Comparison of ENCODE assay signal across 8 mouse cellular contexts in the genomic region with DNA sequence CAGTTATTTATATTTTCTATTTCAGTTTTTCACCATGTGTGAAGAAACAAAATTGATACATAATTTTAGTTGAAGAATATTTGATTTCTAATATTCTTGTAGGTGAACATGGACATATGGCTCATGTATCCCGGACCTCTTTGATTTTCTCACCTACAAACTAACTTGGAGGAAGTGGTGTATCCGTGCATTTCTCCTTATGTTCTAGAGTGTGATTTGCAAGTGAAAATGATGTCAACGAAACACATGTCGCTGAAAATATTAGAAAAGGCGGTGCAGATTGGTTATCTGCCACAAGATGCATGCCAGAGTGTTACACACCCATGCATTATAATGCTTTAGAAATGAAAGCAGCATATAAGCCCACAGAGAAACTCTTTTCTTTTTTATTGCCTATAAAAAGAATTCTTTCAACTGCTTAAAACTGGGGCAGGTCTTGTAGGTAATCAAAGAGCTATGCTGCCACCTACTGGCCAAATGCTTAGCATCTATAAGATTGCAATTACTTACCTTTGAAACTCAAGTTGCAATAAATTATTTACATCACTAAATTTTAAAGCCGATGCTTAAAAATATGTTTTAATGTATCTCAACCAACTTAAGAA.
DNase-seq lines count a peak whose midpoint lies in the region; ATAC-seq and TF ChIP-seq lines count a peak whose summit lies in the region.

No protein-coding gene starts in this region.

- no peak for ATAC-seq in intestine, postnatal 0 days
- ATAC-seq in intestine, embryonic 16.5 days = no peak
- peak; percentile 30; the same call in 1 of the 2 replicates for ATAC-seq in hindbrain, embryonic 15.5 days (ENCODE audit: low FRiP score, low read depth)
- ATAC-seq in neural tube, embryonic 14.5 days (ENCODE audit: low read depth) = peak; percentile 46; the same call in 1 of the 2 replicates
- ATAC-seq in megakaryocyte, adult 5-6 weeks (ENCODE audit: poor library complexity, severe bottlenecking) = no peak

- H3K36me3 ChIP-seq in intestine, postnatal 0 days (ENCODE audit: control insufficient read depth, insufficient read depth) = no peaks in the 10 kb centered on the region
- no peaks in the 10 kb centered on the region for H3K36me3 ChIP-seq in intestine, embryonic 16.5 days (ENCODE audit: control insufficient read depth, insufficient read depth, low read length)
- H3K36me3 ChIP-seq in hindbrain, embryonic 15.5 days = no peaks in the 10 kb centered on the region
- no peaks in the 10 kb centered on the region for H3K36me3 ChIP-seq in neural tube, embryonic 14.5 days (ENCODE audit: control insufficient read depth, insufficient read depth, low read length)

- no peak overlapping the region for H3K9ac ChIP-seq in intestine, postnatal 0 days (ENCODE audit: low read depth, low read length)
- no peak overlapping the region for H3K9ac ChIP-seq in intestine, embryonic 16.5 days (ENCODE audit: low read depth, low read length)
- H3K9ac ChIP-seq in hindbrain, embryonic 15.5 days = no peak overlapping the region
- no peak overlapping the region for H3K9ac ChIP-seq in neural tube, embryonic 14.5 days (replicated peaks; ENCODE audit: low read depth, low read length)

- no peaks in the 10 kb centered on the region for H3K4me1 ChIP-seq in intestine, postnatal 0 days (replicated peaks; ENCODE audit: control insufficient read depth, insufficient read depth, low read length)
- no peaks in the 10 kb centered on the region for H3K4me1 ChIP-seq in intestine, embryonic 16.5 days (ENCODE audit: control insufficient read depth, insufficient read depth, low read length)
- peaks cover 3% of the 10 kb centered on the region; the same call in 1 of the 2 replicates for H3K4me1 ChIP-seq in hindbrain, embryonic 15.5 days (replicated peaks)
- H3K4me1 ChIP-seq in neural tube, embryonic 14.5 days (ENCODE audit: control insufficient read depth, insufficient read depth, low read length) = no peaks in the 10 kb centered on the region

- peak; percentile 25 to 41 for DNase-seq in adrenal gland, adult 18-20 months (ENCODE audit: low spot score in 2 of 2)
- peak; percentile 55 for DNase-seq in embryo, embryonic 9.5 days (ENCODE audit: extremely low spot score)
- DNase-seq in left cerebral cortex, postnatal 36 days (ENCODE audit: low spot score in 2 of 2) = peak; percentile 33 to 63

- peak; percentile 74 for TF ChIP-seq CTCF in intestine, postnatal 0 days (IDR thresholded peaks at IDR 0.05; ENCODE audit: low read depth)

- H3K9me3 ChIP-seq in intestine, postnatal 0 days (ENCODE audit: control insufficient read depth) = no peaks in the 10 kb centered on the region
- H3K9me3 ChIP-seq in intestine, embryonic 16.5 days (ENCODE audit: control insufficient read depth, low read length) = no peaks in the 10 kb centered on the region
- no peaks in the 10 kb centered on the region for H3K9me3 ChIP-seq in hindbrain, embryonic 15.5 days
- H3K9me3 ChIP-seq in neural tube, embryonic 14.5 days (ENCODE audit: control insufficient read depth, low read length) = no peaks in the 10 kb centered on the region

- no peak overlapping the region for H3K27ac ChIP-seq in intestine, postnatal 0 days (ENCODE audit: low read depth, low read length)
- no peak overlapping the region for H3K27ac ChIP-seq in intestine, embryonic 16.5 days (ENCODE audit: low read length)
- peak overlapping the region; percentile 55; the same call in 1 of the 2 replicates for H3K27ac ChIP-seq in hindbrain, embryonic 15.5 days (replicated peaks)
- no peak overlapping the region for H3K27ac ChIP-seq in neural tube, embryonic 14.5 days (ENCODE audit: low read depth, low read length)

- intact Hi-C loops in left cerebral cortex, postnatal 36 days (cut with DNase I) = no loop called here

- H3K27me3 ChIP-seq in intestine, postnatal 0 days (replicated peaks; ENCODE audit: control insufficient read depth, insufficient read depth, low read length) = no peaks in the 10 kb centered on the region
- H3K27me3 ChIP-seq in intestine, embryonic 16.5 days (replicated peaks; ENCODE audit: control insufficient read depth, insufficient read depth, low read length) = no peaks in the 10 kb centered on the region
- no peaks in the 10 kb centered on the region for H3K27me3 ChIP-seq in hindbrain, embryonic 15.5 days
- H3K27me3 ChIP-seq in neural tube, embryonic 14.5 days (ENCODE audit: control insufficient read depth, insufficient read depth, low read length) = no peaks in the 10 kb centered on the region

- H3K4me3 ChIP-seq in intestine, postnatal 0 days (ENCODE audit: low read depth, low read length) = no peak overlapping the region
- H3K4me3 ChIP-seq in intestine, embryonic 16.5 days (ENCODE audit: low read length) = no peak overlapping the region
- no peak overlapping the region for H3K4me3 ChIP-seq in hindbrain, embryonic 15.5 days
- no peak overlapping the region for H3K4me3 ChIP-seq in neural tube, embryonic 14.5 days (ENCODE audit: low read depth, low read length)

- H3K4me2 ChIP-seq in intestine, postnatal 0 days (replicated peaks; ENCODE audit: low read depth) = no peak overlapping the region
- no peak overlapping the region for H3K4me2 ChIP-seq in intestine, embryonic 16.5 days (ENCODE audit: low read depth, low read length)
- H3K4me2 ChIP-seq in hindbrain, embryonic 15.5 days = peak overlapping the region; percentile 37; the same call in 1 of the 2 replicates
- no peak overlapping the region for H3K4me2 ChIP-seq in neural tube, embryonic 14.5 days (ENCODE audit: low read depth, low read length)

- WGBS in intestine, postnatal 0 days = 31% methylated on average over 6 of the region's 6 CpGs
- WGBS in intestine, embryonic 16.5 days = 47% methylated on average over 6 of the region's 6 CpGs
- WGBS in hindbrain, embryonic 15.5 days = 38% methylated on average over 6 of the region's 6 CpGs
- WGBS in neural tube, embryonic 14.5 days = 46% methylated on average over 6 of the region's 6 CpGs

Comparison
In these comparisons a context has a peak if more than half of its experiments do, and no peak if none do; other contexts are left out.
1. ATAC-seq: peak in hindbrain, embryonic 15.5 days (single experiment) and neural tube, embryonic 14.5 days (single experiment); none in intestine, postnatal 0 days (single experiment), intestine, embryonic 16.5 days (single experiment) and megakaryocyte, adult 5-6 weeks (single experiment).
2. Peak in every context shown above with its lines, with median percentiles within 50 percentile points of each other: DNase-seq.